Mouse (Mus musculus) neural tube, embryonic 12.5 days (tissue): Measurements from ENCODE around the gene Gm10406. TPM values are rescaled to one million over a fixed set of nuclear protein-coding genes. Genes with fewer than 3 reads are reported as not detected.
A peak's percentile ranks its signal among the peaks of the same experiment; 100 is the strongest.
"Not testable (repeated sequence)": the region's sequence is repeated elsewhere in the genome, so short reads cannot be mapped to it uniquely, and the experiment has no call there.

Experiments
- ATAC-seq: fragments of 200-750 bp; cut with Nextera tagmentation; 2 replicates; pipeline ENCODE4 v1.8.0; 2017; ENCODE audit warnings: low read depth, mild to moderate bottlenecking, moderate TSS enrichment, moderate library complexity; ENCODE audit not compliant: low FRiP score
- H3K27ac ChIP-seq: fragments of 300-500 bp; sonication (generic); 2 replicates; pipeline ENCODE4 v1.5.1; 2016
- H3K27me3 ChIP-seq: fragments of 300-500 bp; sonication (generic); replicated peaks from 2 replicates; pipeline ENCODE4 v1.6.1; 2016; ENCODE audit warnings: mild to moderate bottlenecking
- H3K36me3 ChIP-seq: fragments of 300-500 bp; sonication (generic); 2 replicates; pipeline ENCODE4 v1.6.1; 2016; ENCODE audit warnings: mild to moderate bottlenecking
- H3K4me1 ChIP-seq: fragments of 300-500 bp; sonication (generic); 2 replicates; pipeline ENCODE4 v1.6.1; 2016
- H3K4me2 ChIP-seq: fragments of 300-500 bp; sonication (generic); replicated peaks from 2 replicates; pipeline ENCODE4 v1.6.1; 2016; ENCODE audit warnings: mild to moderate bottlenecking
- H3K4me3 ChIP-seq: fragments of 300-500 bp; sonication (generic); 2 replicates; pipeline ENCODE4 v1.5.1; 2016
- H3K9ac ChIP-seq: fragments of 300-500 bp; sonication (generic); 2 replicates; pipeline ENCODE4 v1.6.1; 2016; ENCODE audit warnings: mild to moderate bottlenecking
- H3K9me3 ChIP-seq: fragments of 300-500 bp; sonication (generic); 2 replicates; pipeline ENCODE4 v1.6.1; 2016; ENCODE audit warnings: mild to moderate bottlenecking
- WGBS: fragments of 180-500 bp; shearing (Covaris S2); methylation state at CpG from one replicate; pipeline ENCODE4 v1.1.7; 2016; 5-methylcytosine and 5-hydroxymethylcytosine counted together
- polyA plus RNA-seq: library from polyadenylated mRNA; unstranded; fragments of >200 nt; fragmentation: Nextera tagmentation; extraction: Ambion mirVana; gene quantifications from 2 replicates; pipeline ENCODE4 v1.2.1, GENCODE M21; 2016

Gm10406 gene
- polyA plus RNA-seq, result 1.1 and 1.3 TPM in 2 replicates

DNA sequence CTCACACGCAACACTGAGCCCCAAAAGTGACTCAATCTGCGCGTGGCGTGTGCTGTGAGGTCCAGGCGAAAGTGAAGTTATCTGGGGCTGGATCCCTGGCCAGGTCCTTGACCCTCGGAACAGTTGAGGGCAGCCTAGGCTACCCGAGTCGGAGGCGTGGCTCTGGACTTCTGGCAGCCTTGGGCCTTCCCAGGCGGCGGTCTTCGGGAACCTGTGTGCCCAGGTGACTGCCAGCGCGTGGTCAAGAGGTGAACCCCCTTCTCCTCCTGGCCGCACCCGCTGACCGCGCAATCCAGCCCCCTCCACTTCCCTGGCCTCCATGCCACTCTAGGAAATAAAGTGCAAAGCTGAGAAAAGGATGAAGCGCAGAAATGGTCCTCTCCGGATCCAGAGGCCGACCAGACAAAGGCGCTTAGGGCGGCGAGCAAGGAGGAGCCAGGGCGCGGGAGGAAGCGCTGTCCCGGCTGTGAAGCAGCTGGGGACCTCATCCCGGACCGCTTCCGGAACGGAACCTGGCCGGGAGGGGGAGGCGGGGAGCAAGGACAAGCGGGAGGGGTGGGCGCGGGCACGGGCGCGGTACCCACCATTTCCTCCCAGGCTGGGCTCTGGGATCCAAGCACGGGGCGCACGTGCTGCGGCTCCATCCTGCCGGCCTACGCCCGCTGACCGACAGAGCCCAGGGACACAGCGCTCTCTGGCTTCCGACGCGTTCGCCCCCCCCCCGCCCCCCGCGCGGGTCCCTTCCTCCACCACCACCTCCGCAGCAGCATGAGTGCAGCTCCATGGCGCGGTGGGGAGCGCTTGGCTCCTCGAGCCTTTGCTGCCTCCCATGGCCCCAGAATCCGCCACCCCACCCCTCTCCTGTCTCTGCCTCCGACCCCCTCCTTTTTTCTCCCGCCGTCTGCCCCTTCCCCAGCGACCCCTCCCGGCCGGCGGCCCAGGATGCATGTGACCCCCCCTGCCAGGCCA lies at the start of gene Gm10406:
Gene Gm10406 (minus strand): TSS at position 669 of the 969 bp plus-strand sequence.
- not testable (repeated sequence) for H3K9me3 ChIP-seq, H3K27me3 ChIP-seq, H3K36me3 ChIP-seq, ATAC-seq, H3K27ac ChIP-seq, H3K4me1 ChIP-seq
- Histone ChIP-seq H3K4me3 (peak within 1 kb of the TSS; percentile 49), H3K9ac (peak within 1 kb of the TSS; percentile 57), H3K4me2 (peak within 1 kb of the TSS; percentile 79)
- 2% methylated on average over 46 of the region's 70 CpGs for WGBS

DNA sequence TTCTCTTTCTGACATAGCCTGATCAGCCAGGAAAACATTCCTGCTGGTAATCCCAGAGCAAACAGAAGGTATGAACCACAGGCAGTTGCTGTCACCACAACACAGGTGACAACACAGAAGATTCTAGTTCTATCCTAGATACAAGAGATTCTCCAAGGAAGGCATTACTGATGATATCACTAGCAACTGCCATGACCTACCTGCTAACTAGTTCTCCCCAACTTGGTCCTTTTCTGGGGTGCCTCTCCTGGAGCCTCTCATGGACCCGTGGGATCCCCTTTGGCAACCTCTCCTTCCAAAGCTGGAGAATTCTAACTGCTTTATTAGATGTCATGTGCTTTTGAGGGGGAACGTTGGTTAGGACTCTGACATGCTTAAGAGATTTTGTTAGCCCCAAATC lies 17.6 kb upstream of the Gm10406 start, which contains the start of gene Gm3685:
Gene Gm3685 (minus strand): TSS at position 101 of the 400 bp plus-strand sequence.
- not testable (repeated sequence) for H3K9ac ChIP-seq, H3K36me3 ChIP-seq, ATAC-seq, H3K27ac ChIP-seq, H3K9me3 ChIP-seq, H3K27me3 ChIP-seq, H3K4me3 ChIP-seq, H3K4me2 ChIP-seq, H3K4me1 ChIP-seq
- WGBS, result no CpG with 5 or more reads among the region's 2 CpGs

DNA sequence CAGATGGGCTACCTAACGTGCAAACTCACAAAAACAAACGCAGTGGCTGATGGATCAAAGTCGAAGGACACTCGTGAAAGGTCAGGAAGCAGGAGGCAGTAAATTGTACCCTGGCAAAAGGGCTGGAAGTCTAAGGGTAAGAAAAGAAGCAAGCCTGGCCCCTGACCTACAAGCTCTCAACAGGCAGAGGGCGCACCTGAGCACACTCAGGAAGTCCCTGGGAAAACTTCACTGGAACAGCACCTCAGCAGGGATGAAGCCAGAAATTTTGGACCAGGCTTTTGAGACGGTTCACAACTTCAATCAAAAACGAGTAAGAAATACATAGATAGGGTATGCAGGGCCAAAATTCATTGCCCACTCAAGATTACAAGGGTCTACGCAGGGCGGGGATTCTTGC lies 975 bp downstream of the Gm10406 start:
- peak overlapping the region; percentile 79 for H3K4me2 ChIP-seq
- WGBS, result 10% methylated on average over 9 of the region's 9 CpGs
- H3K27ac ChIP-seq, H3K9me3 ChIP-seq, H3K36me3 ChIP-seq, H3K4me1 ChIP-seq, H3K9ac ChIP-seq, H3K27me3 ChIP-seq, ATAC-seq, H3K4me3 ChIP-seq: not testable (repeated sequence)

DNA sequence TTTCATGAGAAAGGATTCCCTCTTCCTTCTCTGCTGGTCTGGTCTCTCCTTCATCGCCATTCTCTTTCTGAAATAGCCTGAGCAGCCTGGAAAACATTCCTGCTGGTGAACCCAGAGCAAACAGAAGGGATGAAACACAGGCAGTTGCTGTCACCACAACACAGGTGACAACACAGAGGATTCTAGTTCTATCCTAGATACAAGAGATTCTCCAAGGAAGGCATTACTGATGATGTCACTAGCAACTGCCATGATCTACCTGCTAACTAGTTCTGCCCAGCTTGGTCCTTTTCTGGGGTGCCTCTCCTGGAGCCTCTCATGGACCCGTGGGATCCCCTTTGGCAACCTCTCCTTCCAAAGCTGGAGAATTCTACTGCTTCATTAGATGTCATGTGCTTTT lies 53.5 kb downstream of the Gm10406 start, which contains the start of gene Gm6356:
Gene Gm6356 (minus strand): TSS at position 101 of the 400 bp plus-strand sequence.
- H3K27me3 ChIP-seq, ATAC-seq, H3K36me3 ChIP-seq, H3K4me3 ChIP-seq, H3K27ac ChIP-seq, H3K4me2 ChIP-seq, H3K9ac ChIP-seq, H3K9me3 ChIP-seq, H3K4me1 ChIP-seq: not testable (repeated sequence)
- 69% methylated on average over 1 of the region's 2 CpGs for WGBS

Other genes starting within 250 kb of the Gm10406 start
- not detected in 2 replicates for gene Gm3642, start 187.1 kb downstream of the Gm10406 start, polyA plus RNA-seq
- 3.9 and 4.1 TPM in 2 replicates for gene Gm3667, start 137.5 kb downstream of the Gm10406 start, polyA plus RNA-seq
- gene Gm6356, start 53.6 kb downstream of the Gm10406 start, polyA plus RNA-seq, result not detected in 2 replicates
- not detected in 2 replicates for gene Gm3685, start 17.5 kb upstream of the Gm10406 start, polyA plus RNA-seq
- 3.8 and 4.1 TPM in 2 replicates for gene Gm3696, start 73.2 kb upstream of the Gm10406 start, polyA plus RNA-seq
- gene Gm6676, start 98.0 kb upstream of the Gm10406 start, polyA plus RNA-seq, result not detected in 2 replicates
- gene Gm3512, start 147.1 kb upstream of the Gm10406 start, polyA plus RNA-seq, result 5.4 and 5.9 TPM in 2 replicates
- not detected in 2 replicates for gene Gm16434, start 167.1 kb upstream of the Gm10406 start, polyA plus RNA-seq
- not detected in 2 replicates for gene Gm3727, start 237.3 kb upstream of the Gm10406 start, polyA plus RNA-seq